Mouse (Mus musculus) ES-E14 (cell line): ENCODE data around the gene Prickle4.

ENCODE experiments used
- CHD2 ChIP-seq: IDR thresholded peaks from 2 replicates; pipeline ENCODE4 v1.6.1; 2014; ENCODE audit warnings: mild to moderate bottlenecking, low read depth, low read length, inconsistent platforms
- HCFC1 ChIP-seq: IDR thresholded peaks from 2 replicates; pipeline ENCODE4 v1.6.1; 2012; ENCODE audit warnings: low read length, inconsistent platforms, borderline replicate concordance; ENCODE audit not compliant: insufficient read depth
- MAFK ChIP-seq: IDR thresholded peaks from 2 replicates; pipeline ENCODE4 v1.6.1; 2014; ENCODE audit warnings: mild to moderate bottlenecking, low read depth, low read length, inconsistent platforms; ENCODE audit not compliant: insufficient read depth
- ZC3H11A ChIP-seq: IDR thresholded peaks from 2 replicates; pipeline ENCODE4 v1.6.1; 2012; ENCODE audit warnings: low read depth, mild to moderate bottlenecking, inconsistent platforms, low read length, borderline replicate concordance
- ZNF384 ChIP-seq: IDR thresholded peaks from 2 replicates; pipeline ENCODE4 v1.6.1; 2012; ENCODE audit warnings: low read depth, low read length, inconsistent platforms

DNA sequence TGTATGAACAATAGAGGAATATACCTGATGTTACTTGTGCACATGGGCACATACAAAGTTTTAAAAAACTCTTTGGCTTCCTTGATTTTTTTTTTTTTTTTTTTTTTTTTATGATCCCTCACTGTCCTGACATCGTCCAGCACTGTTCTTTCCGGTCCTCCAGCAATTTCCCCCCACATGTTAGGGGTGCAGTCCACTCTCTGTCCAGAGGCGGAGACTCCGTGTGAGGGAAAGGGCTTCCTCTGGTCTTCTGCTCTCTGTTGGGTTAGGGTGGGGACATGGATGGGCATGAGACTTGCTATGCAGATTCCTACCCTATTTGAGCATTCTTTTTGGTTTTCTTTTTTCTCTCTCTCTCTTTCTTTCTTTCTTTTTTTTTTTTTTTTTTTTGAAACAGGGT is 36.6 kb downstream of the Prickle4 start:
- TF ChIP-seq ZC3H11A, result no peak
- TF ChIP-seq CHD2, result no peak
- TF ChIP-seq ZNF384, result 0 out of 2 replicates have a peak, but pooled peaks have one; percentile 52
- TF ChIP-seq HCFC1, result no peak
- no peak for TF ChIP-seq MAFK
